15 mouse cellular contexts compared by ENCODE assay signal in the genomic region with DNA sequence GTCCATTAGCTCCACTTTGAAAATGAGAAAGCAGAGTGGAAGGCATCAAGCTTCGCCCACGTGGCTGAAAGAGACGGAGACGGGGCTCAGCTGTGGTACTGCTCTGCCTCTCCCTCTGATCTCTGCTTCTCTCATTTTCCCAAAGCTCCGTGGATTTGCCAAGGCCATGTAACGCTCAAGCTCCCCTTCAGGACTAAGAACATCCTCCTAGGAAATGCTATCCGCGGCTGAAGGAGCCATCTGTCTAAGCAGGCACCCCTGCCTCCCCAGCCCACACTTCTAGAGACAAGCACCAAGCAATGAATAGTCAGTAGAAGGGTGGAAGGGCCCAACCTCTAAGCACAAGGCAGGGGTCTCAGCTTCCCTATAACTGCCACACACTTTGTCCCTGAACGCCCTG.
A peak's percentile ranks its signal among the peaks of the same experiment; 100 is the strongest.
DNase-seq lines count a peak whose midpoint lies in the region; ATAC-seq and TF ChIP-seq lines count a peak whose summit lies in the region.
"Had no signal": no experiment of that assay in that cellular context is flagged by ENCODE, and none has a peak within 500 bp of the region (broad histone marks: within the 10 kb centered on the region; RNA-seq: fewer than 3 reads in every experiment).

No protein-coding gene starts in this region.

- TF ChIP-seq CTCF in cerebellum, adult 2 months (IDR thresholded peaks at IDR 0.05; ENCODE audit: borderline replicate concordance, insufficient read depth, low read depth, low read length), result no peak
- no peak for TF ChIP-seq CTCF in cortical plate, adult 2 months (IDR thresholded peaks at IDR 0.05; ENCODE audit: extremely low read depth, insufficient read depth, low read length)

- no peak overlapping the region; the same call in 1 of the 2 replicates for H3K9ac ChIP-seq in hindbrain, embryonic 11.5 days (ENCODE audit: low read depth, low read length)
- no peak overlapping the region for H3K9ac ChIP-seq in midbrain, embryonic 15.5 days
- H3K9ac ChIP-seq in kidney, embryonic 15.5 days, result no peak overlapping the region
- H3K9ac ChIP-seq: embryonic facial prominence, embryonic 15.5 days; heart, embryonic 13.5 days; liver, embryonic 12.5 days had no signal

- ATAC-seq in hindbrain, embryonic 11.5 days (ENCODE audit: low FRiP score), result no peak
- peak; percentile 15; the same call in 1 of the 2 replicates for ATAC-seq in midbrain, embryonic 15.5 days (replicated peaks)
- no peak for ATAC-seq in kidney, embryonic 15.5 days (replicated peaks; ENCODE audit: low FRiP score)
- ATAC-seq: liver, embryonic 12.5 days had no signal

- no peak overlapping the region for H3K4me3 ChIP-seq in cerebellum, adult 2 months (replicated peaks; ENCODE audit: insufficient read depth, low read depth, low read length)
- H3K4me3 ChIP-seq in cortical plate, adult 2 months (ENCODE audit: insufficient read depth, low read length), result no peak overlapping the region
- H3K4me3 ChIP-seq in hindbrain, embryonic 11.5 days (ENCODE audit: low read depth, low read length), result no peak overlapping the region
- no peak overlapping the region for H3K4me3 ChIP-seq in midbrain, embryonic 15.5 days
- no peak overlapping the region for H3K4me3 ChIP-seq in kidney, embryonic 15.5 days (replicated peaks)
- H3K4me3 ChIP-seq: embryonic facial prominence, embryonic 15.5 days; heart, embryonic 13.5 days; liver, embryonic 12.5 days had no signal

- DNase-seq in cerebellum, adult 2 months, result no peak
- DNase-seq in cerebellum, postnatal 4 days (ENCODE audit: low spot score in 2 of 2), result no peak
- no peak for DNase-seq in hindbrain, embryonic 11.5 days (ENCODE audit: low spot score)
- no peak for DNase-seq in urinary bladder, postnatal 36 days (ENCODE audit: low spot score in 2 of 2)
- no peak for DNase-seq in urinary bladder, postnatal 14 days (ENCODE audit: low spot score)
- DNase-seq: adrenal gland, postnatal 25 days; cerebellum, adult 11 months; kidney, postnatal 4 days had no signal

- 36% methylated on average over 9 of the region's 9 CpGs for WGBS in cerebellum, adult 2 months
- 67% methylated on average over 9 of the region's 9 CpGs for WGBS in hindbrain, embryonic 11.5 days
- WGBS in midbrain, embryonic 15.5 days, result 35% methylated on average over 9 of the region's 9 CpGs
- WGBS in kidney, embryonic 15.5 days, result 78% methylated on average over 9 of the region's 9 CpGs

- no peaks in the 10 kb centered on the region for H3K27me3 ChIP-seq in cerebellum, adult 2 months (ENCODE audit: control insufficient read depth, insufficient read depth, low read length)
- H3K27me3 ChIP-seq in hindbrain, embryonic 11.5 days (ENCODE audit: control insufficient read depth, insufficient read depth, low read length), result no peaks in the 10 kb centered on the region
- no peaks in the 10 kb centered on the region for H3K27me3 ChIP-seq in midbrain, embryonic 15.5 days (replicated peaks)
- H3K27me3 ChIP-seq in kidney, embryonic 15.5 days, result no peaks in the 10 kb centered on the region
- H3K27me3 ChIP-seq: embryonic facial prominence, embryonic 15.5 days; heart, embryonic 13.5 days; liver, embryonic 12.5 days had no signal

- TF ChIP-seq POLR2A in cerebellum, adult 2 months (IDR thresholded peaks at IDR 0.05; ENCODE audit: borderline replicate concordance, insufficient read depth, low read length), result no peak
- no peak for TF ChIP-seq POLR2A in cortical plate, adult 2 months (IDR thresholded peaks at IDR 0.05; ENCODE audit: extremely low read depth, insufficient read depth, low read length)

- no peaks in the 10 kb centered on the region; the same call in 1 of the 2 replicates for H3K36me3 ChIP-seq in hindbrain, embryonic 11.5 days (ENCODE audit: control insufficient read depth, insufficient read depth, low read length)
- H3K36me3 ChIP-seq in midbrain, embryonic 15.5 days (replicated peaks), result no peaks in the 10 kb centered on the region
- H3K36me3 ChIP-seq in kidney, embryonic 15.5 days, result no peaks in the 10 kb centered on the region
- H3K36me3 ChIP-seq: embryonic facial prominence, embryonic 15.5 days; heart, embryonic 13.5 days; liver, embryonic 12.5 days had no signal

- no peaks in the 10 kb centered on the region for H3K9me3 ChIP-seq in hindbrain, embryonic 11.5 days (ENCODE audit: control insufficient read depth, low read length)
- H3K9me3 ChIP-seq in midbrain, embryonic 15.5 days, result no peaks in the 10 kb centered on the region
- H3K9me3 ChIP-seq in kidney, embryonic 15.5 days (replicated peaks), result no peaks in the 10 kb centered on the region
- H3K9me3 ChIP-seq: embryonic facial prominence, embryonic 15.5 days; heart, embryonic 13.5 days; liver, embryonic 12.5 days had no signal

- H3K4me2 ChIP-seq in hindbrain, embryonic 11.5 days (replicated peaks; ENCODE audit: low read depth, low read length), result no peak overlapping the region
- no peak overlapping the region for H3K4me2 ChIP-seq in midbrain, embryonic 15.5 days
- no peak overlapping the region for H3K4me2 ChIP-seq in kidney, embryonic 15.5 days
- H3K4me2 ChIP-seq: embryonic facial prominence, embryonic 15.5 days; heart, embryonic 13.5 days; liver, embryonic 12.5 days had no signal

- H3K4me1 ChIP-seq in cerebellum, adult 2 months (ENCODE audit: control insufficient read depth, insufficient read depth, low read length), result peaks cover 21% of the 10 kb centered on the region
- peaks cover 7% of the 10 kb centered on the region for H3K4me1 ChIP-seq in cortical plate, adult 2 months (ENCODE audit: control insufficient read depth, insufficient read depth, low read length)
- H3K4me1 ChIP-seq in hindbrain, embryonic 11.5 days (replicated peaks; ENCODE audit: control insufficient read depth, insufficient read depth, low read length), result peaks cover 7% of the 10 kb centered on the region
- H3K4me1 ChIP-seq in midbrain, embryonic 15.5 days, result peaks cover 48% of the 10 kb centered on the region
- 0 out of 2 replicates have a peak, but pooled peaks cover 12% of the 10 kb centered on the region for H3K4me1 ChIP-seq in kidney, embryonic 15.5 days
- H3K4me1 ChIP-seq: embryonic facial prominence, embryonic 15.5 days; heart, embryonic 13.5 days; liver, embryonic 12.5 days had no signal

- H3K27ac ChIP-seq in cerebellum, adult 2 months (ENCODE audit: insufficient read depth, low read length), result peak overlapping the region; percentile 55
- 0 out of 2 replicates have a peak overlapping the region, but pooled peaks have one; percentile 15 for H3K27ac ChIP-seq in cortical plate, adult 2 months (ENCODE audit: insufficient read depth, low read length)
- H3K27ac ChIP-seq in hindbrain, embryonic 11.5 days (ENCODE audit: low read depth, low read length), result peak overlapping the region; percentile 90
- peak overlapping the region; percentile 88 for H3K27ac ChIP-seq in midbrain, embryonic 15.5 days
- no peak overlapping the region for H3K27ac ChIP-seq in kidney, embryonic 15.5 days
- H3K27ac ChIP-seq: embryonic facial prominence, embryonic 15.5 days; heart, embryonic 13.5 days; liver, embryonic 12.5 days; macrophage had no signal
